Comparison of ENCODE assay signal across 11 mouse cellular contexts in genomic region chr10:128516029-128516428, GRCm38 (mm10). TPM values are rescaled to one million over a fixed set of nuclear protein-coding genes. Genes with fewer than 3 reads are reported as not detected.
DNase-seq lines count a peak whose midpoint lies in the region; ATAC-seq and TF ChIP-seq lines count a peak whose summit lies in the region.
"Had no signal": no experiment of that assay in that cellular context is flagged by ENCODE, and none has a peak within 500 bp of the region (broad histone marks: within the 10 kb centered on the region; RNA-seq: fewer than 3 reads in every experiment).

No protein-coding gene starts in this region.

- no peaks in the 10 kb centered on the region for H3K9me3 ChIP-seq in lung, embryonic 16.5 days (ENCODE audit: control insufficient read depth, low read length)
- no peaks in the 10 kb centered on the region for H3K9me3 ChIP-seq in intestine, embryonic 14.5 days (ENCODE audit: control insufficient read depth, low read length)
- H3K9me3 ChIP-seq in midbrain, postnatal 0 days (ENCODE audit: low read length): no peaks in the 10 kb centered on the region

- DNase-seq in heart, adult 11 months: peak; percentile 93
- no peak for DNase-seq in heart, postnatal 36 days
- DNase-seq in lung, adult 2 months: no peak
- DNase-seq in intestine, embryonic 14.5 days (ENCODE audit: low spot score): no peak
- DNase-seq in midbrain, postnatal 0 days (ENCODE audit: low spot score): no peak
- DNase-seq in testis, postnatal 14 days (ENCODE audit: low spot score): no peak
- DNase-seq in thymus, postnatal 14 days: no peak
- DNase-seq: cerebellum, postnatal 36 days; lung, embryonic 14.5 days; retina, postnatal 1 day had no signal

- H3K9ac ChIP-seq in lung, embryonic 16.5 days (ENCODE audit: low read length): no peak overlapping the region
- H3K9ac ChIP-seq in intestine, embryonic 14.5 days (ENCODE audit: low read length): no peak overlapping the region
- H3K9ac ChIP-seq in midbrain, postnatal 0 days (replicated peaks; ENCODE audit: low read length, poor library complexity, severe bottlenecking): no peak overlapping the region
- H3K9ac ChIP-seq: lung, embryonic 14.5 days had no signal

- no peaks in the 10 kb centered on the region for H3K4me1 ChIP-seq in lung, embryonic 16.5 days (replicated peaks; ENCODE audit: control insufficient read depth, insufficient read depth, low read length)
- no peaks in the 10 kb centered on the region for H3K4me1 ChIP-seq in lung, adult 2 months (ENCODE audit: control insufficient read depth, insufficient read depth, low read length)
- no peaks in the 10 kb centered on the region for H3K4me1 ChIP-seq in intestine, embryonic 14.5 days (replicated peaks; ENCODE audit: control insufficient read depth, insufficient read depth, low read length)
- no peaks in the 10 kb centered on the region for H3K4me1 ChIP-seq in midbrain, postnatal 0 days (ENCODE audit: insufficient read depth, low read length)

- no peaks in the 10 kb centered on the region; the same call in 1 of the 2 replicates for H3K27me3 ChIP-seq in lung, embryonic 16.5 days (ENCODE audit: control insufficient read depth, insufficient read depth, low read depth, low read length)
- H3K27me3 ChIP-seq in intestine, embryonic 14.5 days (replicated peaks; ENCODE audit: control insufficient read depth, insufficient read depth, low read length): 0 out of 2 replicates have a peak, but pooled peaks cover 6% of the 10 kb centered on the region
- peaks cover 5% of the 10 kb centered on the region; the same call in 1 of the 2 replicates for H3K27me3 ChIP-seq in midbrain, postnatal 0 days (ENCODE audit: insufficient read depth, low read length)

- H3K4me2 ChIP-seq in lung, embryonic 16.5 days (ENCODE audit: low read depth, low read length): no peak overlapping the region
- H3K4me2 ChIP-seq in intestine, embryonic 14.5 days (ENCODE audit: low read length): peak overlapping the region; percentile 28; the same call in 1 of the 2 replicates
- H3K4me2 ChIP-seq in midbrain, postnatal 0 days (ENCODE audit: low read depth, low read length, poor library complexity, severe bottlenecking): no peak overlapping the region
- H3K4me2 ChIP-seq: lung, embryonic 14.5 days had no signal

- intact Hi-C loops in heart, postnatal 36 days (cut with DNase I): no loop called here

- peaks cover 19% of the 10 kb centered on the region for H3K36me3 ChIP-seq in lung, embryonic 16.5 days (ENCODE audit: control insufficient read depth, insufficient read depth, low read length)
- H3K36me3 ChIP-seq in intestine, embryonic 14.5 days (ENCODE audit: control insufficient read depth, insufficient read depth, low read length): peaks cover 59% of the 10 kb centered on the region
- peaks cover 12% of the 10 kb centered on the region; the same call in 1 of the 2 replicates for H3K36me3 ChIP-seq in midbrain, postnatal 0 days (ENCODE audit: insufficient read depth, low read length)

- no peak for TF ChIP-seq POLR2A in lung, adult 2 months (IDR thresholded peaks at IDR 0.05; ENCODE audit: borderline replicate concordance, extremely low read depth, low read depth, low read length)

- no peak for TF ChIP-seq CTCF in lung, adult 2 months (IDR thresholded peaks at IDR 0.05; ENCODE audit: insufficient read depth, low read length)
- TF ChIP-seq CTCF in midbrain, postnatal 0 days (IDR thresholded peaks at IDR 0.05): no peak

- peak; percentile 6; the same call in 1 of the 2 replicates for ATAC-seq in lung, embryonic 16.5 days (ENCODE audit: low read depth)
- peak; percentile 52; the same call in 1 of the 2 replicates for ATAC-seq in intestine, embryonic 14.5 days (replicated peaks; ENCODE audit: low FRiP score, low TSS enrichment, low read depth)
- ATAC-seq in midbrain, postnatal 0 days (ENCODE audit: low FRiP score): no peak

- 43% methylated on average over 20 of the region's 20 CpGs for WGBS in lung, embryonic 16.5 days
- 76% methylated on average over 20 of the region's 20 CpGs for WGBS in lung, adult 2 months
- WGBS in intestine, embryonic 14.5 days: 32% methylated on average over 20 of the region's 20 CpGs
- WGBS in midbrain, postnatal 0 days: 28% methylated on average over 20 of the region's 20 CpGs

- no peak overlapping the region for H3K4me3 ChIP-seq in lung, embryonic 16.5 days (ENCODE audit: low read length)
- H3K4me3 ChIP-seq in lung, adult 2 months (replicated peaks; ENCODE audit: extremely low read depth, low read depth, low read length): no peak overlapping the region
- H3K4me3 ChIP-seq in intestine, embryonic 14.5 days (ENCODE audit: low read depth, low read length): no peak overlapping the region
- H3K4me3 ChIP-seq in midbrain, postnatal 0 days (ENCODE audit: low read depth, low read length): peak overlapping the region; percentile 6; the same call in 1 of the 2 replicates

- no peak overlapping the region for H3K27ac ChIP-seq in lung, embryonic 16.5 days (ENCODE audit: low read length)
- H3K27ac ChIP-seq in intestine, embryonic 14.5 days (ENCODE audit: low read depth): no peak overlapping the region
- no peak overlapping the region for H3K27ac ChIP-seq in midbrain, postnatal 0 days (ENCODE audit: low read depth, low read length)

RNA-seq across cellular contexts. Expression of gene Esyt1, which starts 9.6 kb away (rescaled TPM):
- total RNA-seq in heart, postnatal 36 days (2021): 10 to 100 TPM; 19.3 TPM
- 32.5 and 34.4 TPM in 2 replicates for polyA plus RNA-seq in lung, embryonic 16.5 days (2015; fragmentation: Nextera tagmentation; extraction: Ambion mirVana)
- 94.9 and 97.2 TPM in 2 replicates for polyA plus RNA-seq in lung, adult 2 months (2012; rRNA removed)
- 27.3 and 28.0 TPM in 2 replicates for polyA plus RNA-seq in intestine, embryonic 14.5 days (2014; fragmentation: Nextera tagmentation; extraction: Ambion mirVana)
- total RNA-seq in midbrain, postnatal 0 days (2014; rRNA removed): 16.2 and 16.6 TPM in 2 replicates
- 7.3 and 7.4 TPM in 2 replicates for polyA plus RNA-seq in midbrain, postnatal 0 days (2015; fragmentation: Nextera tagmentation; extraction: Ambion mirVana)

RNA-seq across cellular contexts. Expression of gene Myl6b, which starts 17.5 kb away (rescaled TPM):
- total RNA-seq in heart, postnatal 36 days (2021): 1 to 10 TPM; 2.8 to 3.2 TPM
- polyA plus RNA-seq in lung, embryonic 16.5 days (2015; fragmentation: Nextera tagmentation; extraction: Ambion mirVana): 3.5 and 5.1 TPM in 2 replicates
- 1.9 and 2.0 TPM in 2 replicates for polyA plus RNA-seq in lung, adult 2 months (2012; rRNA removed)
- polyA plus RNA-seq in intestine, embryonic 14.5 days (2014; fragmentation: Nextera tagmentation; extraction: Ambion mirVana): 3.1 TPM in 2 replicates
- 24.6 and 28.6 TPM in 2 replicates for total RNA-seq in midbrain, postnatal 0 days (2014; rRNA removed)
- polyA plus RNA-seq in midbrain, postnatal 0 days (2015; fragmentation: Nextera tagmentation; extraction: Ambion mirVana): 4.9 and 5.4 TPM in 2 replicates

RNA-seq across cellular contexts. Expression of gene Myl6, which starts 22.1 kb away (rescaled TPM):
- total RNA-seq in heart, postnatal 36 days (2021): 100 to 1,000 TPM; 267 to 286 TPM
- polyA plus RNA-seq in lung, embryonic 16.5 days (2015; fragmentation: Nextera tagmentation; extraction: Ambion mirVana): 1,564 and 1,684 TPM in 2 replicates
- polyA plus RNA-seq in lung, adult 2 months (2012; rRNA removed): 771 and 1,159 TPM in 2 replicates
- 1,777 and 1,828 TPM in 2 replicates for polyA plus RNA-seq in intestine, embryonic 14.5 days (2014; fragmentation: Nextera tagmentation; extraction: Ambion mirVana)
- 648 and 715 TPM in 2 replicates for total RNA-seq in midbrain, postnatal 0 days (2014; rRNA removed)
- polyA plus RNA-seq in midbrain, postnatal 0 days (2015; fragmentation: Nextera tagmentation; extraction: Ambion mirVana): 946 and 1,057 TPM in 2 replicates

RNA-seq across cellular contexts. Expression of gene Zc3h10, which starts 31.5 kb away (rescaled TPM):
- 1 to 10 TPM; 7.2 to 8.8 TPM for total RNA-seq in heart, postnatal 36 days (2021)
- 10.9 and 11.9 TPM in 2 replicates for polyA plus RNA-seq in lung, embryonic 16.5 days (2015; fragmentation: Nextera tagmentation; extraction: Ambion mirVana)
- 13.2 and 15.1 TPM in 2 replicates for polyA plus RNA-seq in lung, adult 2 months (2012; rRNA removed)
- 11.3 TPM in 2 replicates for polyA plus RNA-seq in intestine, embryonic 14.5 days (2014; fragmentation: Nextera tagmentation; extraction: Ambion mirVana)
- total RNA-seq in midbrain, postnatal 0 days (2014; rRNA removed): 20.6 and 30.3 TPM in 2 replicates
- polyA plus RNA-seq in midbrain, postnatal 0 days (2015; fragmentation: Nextera tagmentation; extraction: Ambion mirVana): 12.0 and 12.5 TPM in 2 replicates

RNA-seq across cellular contexts. Expression of gene Rpl41, which starts 33.1 kb away (rescaled TPM):
- 1,000 to 10,000 TPM; 1,509 to 1,535 TPM for total RNA-seq in heart, postnatal 36 days (2021)
- polyA plus RNA-seq in lung, embryonic 16.5 days (2015; fragmentation: Nextera tagmentation; extraction: Ambion mirVana): 4,142 and 4,423 TPM in 2 replicates
- polyA plus RNA-seq in lung, adult 2 months (2012; rRNA removed): 1,224 and 1,373 TPM in 2 replicates
- polyA plus RNA-seq in intestine, embryonic 14.5 days (2014; fragmentation: Nextera tagmentation; extraction: Ambion mirVana): 4,682 and 5,210 TPM in 2 replicates
- 772 and 807 TPM in 2 replicates for total RNA-seq in midbrain, postnatal 0 days (2014; rRNA removed)
- polyA plus RNA-seq in midbrain, postnatal 0 days (2015; fragmentation: Nextera tagmentation; extraction: Ambion mirVana): 2,464 and 2,473 TPM in 2 replicates
